In the genomic region with DNA sequence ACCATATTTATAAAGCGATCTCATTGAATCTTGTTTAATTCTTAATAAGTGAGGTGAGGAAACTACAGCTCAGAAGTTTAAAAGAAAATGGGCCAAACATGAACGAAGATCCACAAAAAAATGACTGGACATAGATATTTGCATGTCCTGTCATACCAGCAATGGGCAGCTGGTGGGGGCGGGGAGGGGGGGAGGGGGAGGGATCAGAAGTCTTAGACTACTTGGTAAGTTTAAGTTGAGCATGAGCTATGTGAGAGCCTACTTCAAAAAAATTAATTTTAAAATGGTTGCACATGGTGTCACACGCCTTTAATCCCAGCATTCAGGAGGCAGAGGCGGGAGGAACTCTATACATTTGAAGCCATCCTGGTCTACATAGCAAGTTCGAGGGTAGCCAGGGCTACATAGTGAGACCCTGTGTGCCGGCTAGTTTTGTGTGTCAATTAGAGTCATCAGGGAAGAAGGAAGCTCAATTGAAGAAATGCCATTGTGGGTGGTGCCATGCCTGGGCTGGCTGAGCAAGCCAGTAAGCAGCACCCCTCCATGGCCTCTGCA, we compare ENCODE assay signal across 8 mouse cellular contexts. TPM values are rescaled to one million over a fixed set of nuclear protein-coding genes. Genes with fewer than 3 reads are reported as not detected.
DNase-seq lines count a peak whose midpoint lies in the region; ATAC-seq and TF ChIP-seq lines count a peak whose summit lies in the region.

No protein-coding gene starts in this region.

- H3K4me1 ChIP-seq in heart, embryonic 10.5 days, result peaks cover 11% of the 10 kb centered on the region
- peaks cover 2% of the 10 kb centered on the region for H3K4me1 ChIP-seq in ES-Bruce4 (ENCODE audit: control insufficient read depth, insufficient read depth, low read length)
- peaks cover 15% of the 10 kb centered on the region for H3K4me1 ChIP-seq in heart, embryonic 16.5 days (ENCODE audit: control insufficient read depth, insufficient read depth, low read length)
- peaks cover 16% of the 10 kb centered on the region for H3K4me1 ChIP-seq in midbrain, embryonic 10.5 days

- H3K27ac ChIP-seq in heart, embryonic 10.5 days, result peak overlapping the region; percentile 100
- H3K27ac ChIP-seq in ES-Bruce4 (ENCODE audit: insufficient read depth, low read length), result no peak overlapping the region
- no peak overlapping the region; the same call in 1 of the 2 replicates for H3K27ac ChIP-seq in heart, embryonic 16.5 days (ENCODE audit: low read length)
- H3K27ac ChIP-seq in midbrain, embryonic 10.5 days (replicated peaks), result peak overlapping the region; percentile 99

- TF ChIP-seq CTCF in ES-Bruce4 (IDR thresholded peaks at IDR 0.05; ENCODE audit: low read depth, low read length), result no peak

- DNase-seq in heart, embryonic 10.5 days (ENCODE audit: low spot score), result peak; percentile 57
- DNase-seq in heart, postnatal 10 days, result no peak
- DNase-seq in midbrain, embryonic 10.5 days (ENCODE audit: low spot score), result no peak
- no peak for DNase-seq in adrenal gland, adult (ENCODE audit: inconsistent age in 2 of 2, low spot score in 1 of 2)
- DNase-seq in adrenal gland, adult 8-10 months, result no peak
- no peak for DNase-seq in right cerebral cortex, postnatal 4 days

- H3K4me2 ChIP-seq in heart, embryonic 16.5 days (ENCODE audit: low read depth, low read length), result peak overlapping the region; percentile 55

- peak overlapping the region; percentile 97 for H3K4me3 ChIP-seq in heart, embryonic 10.5 days
- H3K4me3 ChIP-seq in ES-Bruce4 (ENCODE audit: low read depth, low read length), result no peak overlapping the region; the same call in 1 of the 2 replicates
- peak overlapping the region; percentile 99 for H3K4me3 ChIP-seq in heart, embryonic 16.5 days (ENCODE audit: low read length)
- peak overlapping the region; percentile 98 for H3K4me3 ChIP-seq in midbrain, embryonic 10.5 days

- H3K9ac ChIP-seq in ES-Bruce4 (ENCODE audit: low read depth, poor library complexity, severe bottlenecking), result peak overlapping the region; percentile 81
- H3K9ac ChIP-seq in heart, embryonic 16.5 days (ENCODE audit: low read length), result no peak overlapping the region; the same call in 1 of the 2 replicates

- 62% methylated on average over 7 of the region's 7 CpGs for WGBS in heart, embryonic 10.5 days
- WGBS in heart, embryonic 16.5 days, result 60% methylated on average over 7 of the region's 7 CpGs
- WGBS in midbrain, embryonic 10.5 days, result 62% methylated on average over 7 of the region's 7 CpGs

- H3K36me3 ChIP-seq in heart, embryonic 10.5 days, result peaks cover 28% of the 10 kb centered on the region
- peaks cover 24% of the 10 kb centered on the region for H3K36me3 ChIP-seq in ES-Bruce4 (ENCODE audit: control insufficient read depth, insufficient read depth, low read length, poor library complexity, severe bottlenecking)
- H3K36me3 ChIP-seq in heart, embryonic 16.5 days (ENCODE audit: control insufficient read depth, insufficient read depth), result peaks cover 24% of the 10 kb centered on the region
- H3K36me3 ChIP-seq in midbrain, embryonic 10.5 days, result peaks cover 30% of the 10 kb centered on the region

- H3K27me3 ChIP-seq in heart, embryonic 10.5 days (ENCODE audit: insufficient read depth, poor library complexity, severe bottlenecking), result no peaks in the 10 kb centered on the region
- H3K27me3 ChIP-seq in ES-Bruce4 (ENCODE audit: control insufficient read depth, insufficient read depth, low read length, poor library complexity, severe bottlenecking), result no peaks in the 10 kb centered on the region
- H3K27me3 ChIP-seq in heart, embryonic 16.5 days (ENCODE audit: control insufficient read depth, insufficient read depth, low read length), result no peaks in the 10 kb centered on the region
- no peaks in the 10 kb centered on the region for H3K27me3 ChIP-seq in midbrain, embryonic 10.5 days (ENCODE audit: low read depth, poor library complexity, severe bottlenecking)

- no peak for TF ChIP-seq POLR2A in ES-Bruce4 (IDR thresholded peaks at IDR 0.05; ENCODE audit: insufficient read depth, low read length)

- no peak for ATAC-seq in heart, embryonic 16.5 days (replicated peaks; ENCODE audit: extremely low read depth, insufficient read depth, low FRiP score)

- no peaks in the 10 kb centered on the region for H3K9me3 ChIP-seq in heart, embryonic 10.5 days
- H3K9me3 ChIP-seq in ES-Bruce4 (replicated peaks; ENCODE audit: control insufficient read depth, insufficient read depth, low read length, poor library complexity, severe bottlenecking), result no peaks in the 10 kb centered on the region
- H3K9me3 ChIP-seq in heart, embryonic 16.5 days (replicated peaks; ENCODE audit: control insufficient read depth, low read length), result no peaks in the 10 kb centered on the region
- H3K9me3 ChIP-seq in midbrain, embryonic 10.5 days (replicated peaks), result no peaks in the 10 kb centered on the region

- TF ChIP-seq EP300 in ES-Bruce4 (IDR thresholded peaks at IDR 0.05; ENCODE audit: insufficient read depth, low read depth, low read length), result no peak

- intact Hi-C loops in heart, postnatal 10 days (cut with DNase I), result loop anchor here (1.0 to 5.0 kb wide), 2 partner anchors 99 to 191 kb away; a partner anchor contains a TSS

RNA-seq across cellular contexts. Expression of a gene that starts 0.4 kb away (rescaled TPM):
- polyA plus RNA-seq in heart, embryonic 10.5 days (2016; fragmentation: Nextera tagmentation; extraction: Ambion mirVana), result 50.8 and 58.6 TPM in 2 replicates
- 100 to 1,000 TPM in 1 of 2 experiments, 10 to 100 TPM in 1; 86.4 to 125 TPM for total RNA-seq in heart, postnatal 10 days (2021)
- polyA plus RNA-seq in ES-Bruce4 (2011; ENCODE audit: insufficient read depth, insufficient read length, low read depth, missing spikeins), result 43.2 and 54.9 TPM in 2 replicates
- polyA plus RNA-seq in heart, embryonic 16.5 days (2015; fragmentation: Nextera tagmentation; extraction: Ambion mirVana), result 54.2 and 55.9 TPM in 2 replicates
- 80.1 and 96.1 TPM in 2 replicates for polyA plus RNA-seq in midbrain, embryonic 10.5 days (2016; fragmentation: Nextera tagmentation; extraction: Ambion mirVana)
- total RNA-seq in adrenal gland, adult 8-10 months (2022), result 100 to 1,000 TPM; 115 to 200 (median 123) TPM

RNA-seq across cellular contexts. Expression of a gene that starts 47.6 kb away (rescaled TPM):
- polyA plus RNA-seq in heart, embryonic 10.5 days (2016; fragmentation: Nextera tagmentation; extraction: Ambion mirVana), result 1.1 and 1.7 TPM in 2 replicates
- total RNA-seq in heart, postnatal 10 days (2021), result 10 to 100 TPM; 16.4 to 16.8 TPM
- polyA plus RNA-seq in ES-Bruce4 (2011; ENCODE audit: insufficient read depth, insufficient read length, low read depth, missing spikeins), result 53.7 and 58.1 TPM in 2 replicates
- 1.3 and 1.7 TPM in 2 replicates for polyA plus RNA-seq in heart, embryonic 16.5 days (2015; fragmentation: Nextera tagmentation; extraction: Ambion mirVana)
- polyA plus RNA-seq in midbrain, embryonic 10.5 days (2016; fragmentation: Nextera tagmentation; extraction: Ambion mirVana), result 1.7 and 1.8 TPM in 2 replicates
- 10 to 100 TPM; 41.3 to 57.6 (median 54.9) TPM for total RNA-seq in adrenal gland, adult 8-10 months (2022)

Comparison
In these comparisons a context has a peak if more than half of its experiments do, and no peak if none do; other contexts are left out.
1. H3K27ac ChIP-seq: peak in heart, embryonic 10.5 days (single experiment) and midbrain, embryonic 10.5 days (single experiment); none in ES-Bruce4 (single experiment) and heart, embryonic 16.5 days (single experiment).
2. RNA of a gene that starts 47.6 kb away (polyA plus RNA-seq): 53.7 to 58.1 TPM in ES-Bruce4; 1.7 to 1.8 TPM in midbrain, embryonic 10.5 days, 1.1 to 1.7 TPM in heart, embryonic 10.5 days and 1.3 to 1.7 TPM in heart, embryonic 16.5 days; every median in the first group is over 10 times any median in the second.